Mouse (Mus musculus): Measurements from ENCODE around the gene Cldn8. TPM values are rescaled to one million over a fixed set of nuclear protein-coding genes. Genes with fewer than 3 reads are reported as not detected.

Gene Cldn8
- polyA plus RNA-seq, 1 experiment from 2014 or later, result not detected

DNA sequence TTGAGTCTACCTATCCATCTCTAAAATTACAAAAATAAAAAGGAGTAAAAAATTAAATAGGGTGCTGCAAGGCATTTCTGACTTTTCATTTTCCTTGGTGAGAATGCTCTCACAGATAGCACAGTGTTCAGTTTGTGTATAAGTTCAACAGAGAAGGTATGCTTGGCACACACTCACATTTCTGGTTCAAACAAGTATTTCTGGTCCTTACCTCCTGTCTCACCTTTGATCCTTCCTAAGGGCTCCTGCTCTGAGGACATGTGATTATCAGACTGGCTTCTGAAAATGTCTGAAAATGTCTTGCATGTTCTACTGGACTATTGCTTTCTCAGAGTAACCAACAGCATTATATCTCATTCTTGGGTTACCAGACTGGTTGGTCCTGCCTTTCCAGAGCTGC, 7.2 kb upstream of the Cldn8 start:
- ATAC-seq (ENCODE audit: low read depth) (no peak), DNase-seq (no peak)
- no peaks in the 10 kb centered on the region for H3K4me1 ChIP-seq (replicated peaks)
- H3K9ac ChIP-seq, result no peak overlapping the region
- no peaks in the 10 kb centered on the region for H3K27me3 ChIP-seq
- H3K4me2 ChIP-seq, result no peak overlapping the region
- H3K4me3 ChIP-seq (replicated peaks), result no peak overlapping the region
- no peaks in the 10 kb centered on the region for H3K9me3 ChIP-seq (replicated peaks)
- no peak overlapping the region for H3K27ac ChIP-seq
- H3K36me3 ChIP-seq, result no peaks in the 10 kb centered on the region

DNA sequence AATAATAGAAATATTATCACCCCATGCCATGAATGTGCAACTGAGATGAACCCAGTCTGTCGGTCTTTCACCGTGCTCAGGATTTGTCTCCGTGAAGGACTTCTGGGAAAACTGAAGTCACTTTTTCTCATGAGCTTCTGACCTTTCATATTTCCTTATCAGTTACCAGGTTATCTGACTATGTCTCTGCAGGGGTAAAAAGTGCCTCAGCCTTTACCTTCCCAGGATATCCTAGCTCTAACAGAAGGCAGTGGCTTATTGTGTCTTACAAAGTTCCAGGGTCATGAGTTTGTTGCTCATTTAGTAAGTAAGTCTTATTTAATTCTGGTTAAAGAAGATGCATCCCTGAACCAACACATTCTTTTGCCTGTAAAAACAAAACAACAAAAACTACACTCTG, 6.7 kb upstream of the Cldn8 start:
- H3K4me1 ChIP-seq (replicated peaks), result no peaks in the 10 kb centered on the region
- H3K9ac ChIP-seq, result no peak overlapping the region
- WGBS (ENCODE audit: insufficient replicate concordance), result 74% methylated on average over 3 of the region's 3 CpGs
- no peak overlapping the region for H3K4me3 ChIP-seq (replicated peaks)
- no peak overlapping the region for H3K27ac ChIP-seq
- ATAC-seq (ENCODE audit: low read depth), result no peak
- no peaks in the 10 kb centered on the region for H3K9me3 ChIP-seq (replicated peaks)
- DNase-seq, result no peak
- H3K4me2 ChIP-seq, result no peak overlapping the region
- H3K27me3 ChIP-seq, result no peaks in the 10 kb centered on the region
- H3K36me3 ChIP-seq, result no peaks in the 10 kb centered on the region

DNA sequence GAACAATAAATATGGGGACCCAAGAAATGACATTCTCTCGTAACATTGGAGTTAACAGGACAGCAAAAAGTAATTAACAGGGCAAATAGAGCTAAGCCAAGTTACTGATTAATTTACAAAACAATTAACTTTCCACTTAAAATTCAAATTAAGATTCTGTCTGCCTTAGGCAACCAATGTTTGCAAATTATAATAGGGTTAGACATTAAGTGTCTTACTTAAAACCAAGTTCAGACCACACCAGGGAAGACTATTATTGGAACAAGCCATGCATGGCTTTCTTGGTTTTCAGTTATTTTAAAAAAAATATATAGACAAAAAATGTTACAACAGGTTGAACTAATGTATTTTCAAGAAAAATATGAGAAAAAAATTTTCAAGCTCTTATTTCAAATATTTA, 6.1 kb upstream of the Cldn8 start:
- Histone ChIP-seq H3K4me3 (replicated peaks) (no peak overlapping the region), H3K27me3 (no peaks in the 10 kb centered on the region), H3K27ac (no peak overlapping the region), H3K9me3 (replicated peaks) (no peaks in the 10 kb centered on the region), H3K4me1 (replicated peaks) (no peaks in the 10 kb centered on the region), H3K4me2 (no peak overlapping the region), H3K9ac (no peak overlapping the region), H3K36me3 (no peaks in the 10 kb centered on the region)
- DNase-seq (no peak), ATAC-seq (ENCODE audit: low read depth) (no peak)
- WGBS (ENCODE audit: insufficient replicate concordance), result 60% methylated on average over 1 of the region's 1 CpGs

DNA sequence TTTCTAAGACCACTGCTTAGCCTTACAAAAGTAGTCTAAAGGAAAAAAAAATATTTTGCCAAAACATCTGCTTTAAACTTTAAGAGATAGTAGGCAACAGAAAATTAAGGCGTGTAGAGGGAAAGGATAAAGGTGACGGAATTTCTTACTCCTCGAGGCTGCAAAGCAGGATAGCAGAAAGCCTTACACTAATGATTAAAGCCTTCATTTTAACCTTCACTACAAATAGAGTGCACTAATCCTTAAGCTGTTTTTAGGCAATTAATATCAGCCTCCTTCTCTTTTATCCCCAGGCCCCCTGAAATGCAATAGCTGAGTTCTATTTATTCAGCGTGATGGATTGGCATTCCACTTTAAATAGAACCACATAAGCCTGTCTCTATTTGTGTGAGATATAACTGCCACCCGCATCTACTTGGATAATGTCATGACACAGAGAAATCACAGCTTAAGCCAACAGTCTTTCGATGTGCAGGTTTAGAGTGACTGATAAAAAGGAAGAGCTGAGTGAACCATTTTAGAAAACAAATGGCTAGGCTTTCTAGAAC, 1.3 kb downstream of the Cldn8 start:
- Histone ChIP-seq H3K4me2 (no peak overlapping the region), H3K4me1 (replicated peaks) (no peaks in the 10 kb centered on the region), H3K27ac (no peak overlapping the region), H3K27me3 (no peaks in the 10 kb centered on the region), H3K4me3 (replicated peaks) (no peak overlapping the region), H3K9me3 (replicated peaks) (no peaks in the 10 kb centered on the region), H3K9ac (no peak overlapping the region), H3K36me3 (no peaks in the 10 kb centered on the region)
- DNase-seq, result no peak
- ATAC-seq (ENCODE audit: low read depth), result no peak
- 60% methylated on average over 6 of the region's 6 CpGs for WGBS (ENCODE audit: insufficient replicate concordance)

DNA sequence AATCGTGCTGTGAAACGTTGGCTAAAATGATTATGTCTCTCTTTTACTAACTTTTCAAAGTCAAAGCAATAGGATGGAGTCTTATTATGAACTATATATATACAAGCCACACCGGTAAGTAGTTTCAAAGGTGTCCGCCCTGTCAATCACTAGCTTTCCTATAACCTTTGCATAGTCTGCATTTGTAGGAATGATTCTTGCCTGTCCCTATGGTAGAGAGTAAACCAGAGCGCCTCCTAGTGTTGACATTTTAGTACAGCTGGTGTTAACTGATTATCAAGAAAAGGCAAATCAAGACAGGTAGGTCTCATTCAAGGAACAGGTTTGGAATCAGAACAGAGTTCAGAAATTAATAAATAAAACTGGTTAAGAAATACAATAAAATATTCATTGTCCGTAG, 20.5 kb downstream of the Cldn8 start:
- no peaks in the 10 kb centered on the region for H3K9me3 ChIP-seq (replicated peaks)
- no peaks in the 10 kb centered on the region for H3K27me3 ChIP-seq
- DNase-seq, result no peak
- no peak overlapping the region for H3K27ac ChIP-seq
- H3K4me2 ChIP-seq, result no peak overlapping the region
- WGBS (ENCODE audit: insufficient replicate concordance), result 41% methylated on average over 6 of the region's 6 CpGs
- no peak overlapping the region for H3K9ac ChIP-seq
- H3K4me3 ChIP-seq (replicated peaks), result no peak overlapping the region
- no peak for ATAC-seq (ENCODE audit: low read depth)
- no peaks in the 10 kb centered on the region for H3K4me1 ChIP-seq (replicated peaks)
- H3K36me3 ChIP-seq, result no peaks in the 10 kb centered on the region

DNA sequence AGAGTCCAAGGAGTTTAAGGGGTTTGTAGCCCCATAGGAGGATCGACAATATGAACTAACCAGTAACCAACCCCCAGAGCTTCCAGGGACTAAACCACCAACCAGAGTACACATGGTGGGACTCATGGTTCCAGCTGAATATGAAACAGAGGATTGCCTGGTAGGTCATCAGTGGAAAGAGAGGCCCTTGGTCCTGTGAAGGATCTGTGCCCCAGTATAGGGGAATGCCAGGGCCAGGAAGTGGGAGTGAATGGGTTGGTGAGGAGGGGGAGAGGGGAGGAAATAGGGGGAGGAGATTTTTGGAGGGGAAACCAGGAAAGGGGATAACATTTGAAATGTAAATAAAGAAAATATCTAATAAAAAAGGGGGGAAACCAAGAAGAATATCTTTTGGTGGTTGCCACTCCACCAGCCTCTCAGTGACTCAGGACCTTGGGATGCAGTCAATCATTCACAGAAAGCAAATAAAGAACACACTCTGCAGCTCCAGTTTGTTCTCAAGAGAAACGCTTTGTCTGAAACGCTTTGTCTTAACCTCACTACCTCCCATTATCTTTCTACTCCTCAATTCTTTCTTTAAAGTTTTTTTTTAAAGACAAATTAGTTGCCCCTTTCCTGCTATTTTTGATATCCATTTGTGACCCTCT, 23.0 kb downstream of the Cldn8 start:
- ATAC-seq (ENCODE audit: low read depth) (no peak), DNase-seq (no peak)
- WGBS (ENCODE audit: insufficient replicate concordance), result 36% methylated on average over 3 of the region's 3 CpGs

DNA sequence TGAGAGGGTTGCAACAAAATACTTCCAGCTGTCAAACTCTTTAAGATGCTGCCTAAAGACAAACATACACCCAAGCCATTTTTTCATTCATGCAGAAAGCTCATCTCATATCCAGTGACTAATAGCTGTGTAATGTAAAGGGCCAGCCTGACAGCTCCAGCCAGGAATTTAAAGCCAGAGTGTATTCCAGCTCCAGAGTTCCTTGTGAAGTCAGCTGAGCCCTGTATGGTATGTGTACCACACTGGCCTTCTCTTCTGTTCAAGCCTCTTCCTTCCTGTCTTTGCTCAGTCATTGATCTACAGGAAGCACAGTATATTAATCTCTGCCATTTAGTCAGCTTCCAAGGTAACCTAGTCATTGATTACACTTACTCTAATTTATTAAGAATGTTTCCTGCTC, 51.6 kb downstream of the Cldn8 start:
- H3K4me3 ChIP-seq (replicated peaks), result no peak overlapping the region
- no peak overlapping the region for H3K27ac ChIP-seq
- DNase-seq, result no peak
- H3K9me3 ChIP-seq (replicated peaks), result no peaks in the 10 kb centered on the region
- no peak for ATAC-seq (ENCODE audit: low read depth)
- H3K4me1 ChIP-seq (replicated peaks), result no peaks in the 10 kb centered on the region
- H3K27me3 ChIP-seq, result no peaks in the 10 kb centered on the region
- no peak overlapping the region for H3K4me2 ChIP-seq
- no peaks in the 10 kb centered on the region for H3K36me3 ChIP-seq
- no peak overlapping the region for H3K9ac ChIP-seq

More for the DNA sequence above, 23.0 kb downstream of the Cldn8 start:
- no peaks in the 10 kb centered on the region for H3K36me3 ChIP-seq
- H3K4me1 ChIP-seq (replicated peaks), result no peaks in the 10 kb centered on the region
- no peak overlapping the region for H3K27ac ChIP-seq
- no peak overlapping the region for H3K4me3 ChIP-seq (replicated peaks)
- no peaks in the 10 kb centered on the region for H3K27me3 ChIP-seq
- no peaks in the 10 kb centered on the region for H3K9me3 ChIP-seq (replicated peaks)
- no peak overlapping the region for H3K9ac ChIP-seq
- no peak overlapping the region for H3K4me2 ChIP-seq

Other genes starting within 250 kb of the Cldn8 start
- not detected in 2 replicates for gene Cldn17, start 56.2 kb downstream of the Cldn8 start, polyA plus RNA-seq (2015; fragmentation: Nextera tagmentation; extraction: Ambion mirVana)
- not detected in 2 replicates for gene Krtap24-1, start 49.1 kb upstream of the Cldn8 start, polyA plus RNA-seq (2015; fragmentation: Nextera tagmentation; extraction: Ambion mirVana)
- not detected in 2 replicates for gene 2310079G19Rik, start 64.5 kb upstream of the Cldn8 start, polyA plus RNA-seq (2015; fragmentation: Nextera tagmentation; extraction: Ambion mirVana)
- gene Krtap26-1, start 84.6 kb upstream of the Cldn8 start, polyA plus RNA-seq (2015; fragmentation: Nextera tagmentation; extraction: Ambion mirVana), result not detected in 2 replicates
- gene Krtap27-1, start 108.5 kb upstream of the Cldn8 start, polyA plus RNA-seq (2015; fragmentation: Nextera tagmentation; extraction: Ambion mirVana), result not detected in 2 replicates
- gene 2310061N02Rik, start 144.8 kb upstream of the Cldn8 start, polyA plus RNA-seq (2015; fragmentation: Nextera tagmentation; extraction: Ambion mirVana), result not detected in 2 replicates
- gene Krtap13-1, start 165.7 kb upstream of the Cldn8 start, polyA plus RNA-seq (2015; fragmentation: Nextera tagmentation; extraction: Ambion mirVana), result not detected in 2 replicates
- gene Krtap13, start 188.5 kb upstream of the Cldn8 start, polyA plus RNA-seq (2015; fragmentation: Nextera tagmentation; extraction: Ambion mirVana), result not detected in 2 replicates
- not detected in 2 replicates for gene 2310034C09Rik, start 195.7 kb upstream of the Cldn8 start, polyA plus RNA-seq (2015; fragmentation: Nextera tagmentation; extraction: Ambion mirVana)
- not detected in 2 replicates for gene 2310057N15Rik, start 211.0 kb upstream of the Cldn8 start, polyA plus RNA-seq (2015; fragmentation: Nextera tagmentation; extraction: Ambion mirVana)
- gene Gm5965, start 214.7 kb upstream of the Cldn8 start, polyA plus RNA-seq (2015; fragmentation: Nextera tagmentation; extraction: Ambion mirVana), result not detected in 2 replicates
- gene Gm20741, start 249.0 kb upstream of the Cldn8 start, polyA plus RNA-seq (2015; fragmentation: Nextera tagmentation; extraction: Ambion mirVana), result not detected in 2 replicates